In the genomic region with DNA sequence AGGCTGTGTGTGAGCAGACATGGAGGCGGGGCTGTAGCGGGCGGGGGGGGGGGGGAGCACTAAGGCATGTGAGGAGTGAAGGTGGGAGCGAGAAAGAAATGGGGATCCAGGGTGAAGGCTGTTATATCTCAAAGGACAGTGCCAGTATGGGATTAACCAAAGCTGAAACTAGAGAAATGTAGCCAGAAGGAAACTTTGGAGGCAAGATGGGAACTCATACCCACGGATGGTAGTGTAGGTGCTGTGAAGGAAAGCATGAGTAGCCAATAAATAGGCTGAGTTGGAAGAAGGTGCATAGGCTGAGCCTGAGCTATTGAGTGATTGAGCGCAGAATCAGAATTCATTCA, we compare ENCODE assay signal across 8 mouse cellular contexts. TPM values are rescaled to one million over a fixed set of nuclear protein-coding genes. Genes with fewer than 3 reads are reported as not detected.
A peak's percentile ranks its signal among the peaks of the same experiment; 100 is the strongest.
DNase-seq lines count a peak whose midpoint lies in the region; ATAC-seq lines count a peak whose summit lies in the region.

No protein-coding gene starts in this region.

- no peaks in the 10 kb centered on the region for H3K36me3 ChIP-seq in embryonic facial prominence, embryonic 15.5 days
- H3K36me3 ChIP-seq in intestine, embryonic 16.5 days (ENCODE audit: control insufficient read depth, insufficient read depth, low read length): no peaks in the 10 kb centered on the region
- H3K36me3 ChIP-seq in neural tube, embryonic 12.5 days: no peaks in the 10 kb centered on the region

- intact Hi-C loops in left cerebral cortex, postnatal 25 days (cut with DNase I): loop anchor here (2.0 to 5.0 kb wide), 3 partner anchors 64 to 153 kb away; a partner anchor contains a TSS
- intact Hi-C loops in left cerebral cortex, postnatal 14 days (cut with DNase I): loop anchor here (5.0 to 10.0 kb wide), 2 partner anchors 67 to 100 kb away; no protein-coding TSS in a partner anchor

- H3K9me3 ChIP-seq in embryonic facial prominence, embryonic 15.5 days (replicated peaks): no peaks in the 10 kb centered on the region
- H3K9me3 ChIP-seq in intestine, embryonic 16.5 days (ENCODE audit: control insufficient read depth, low read length): no peaks in the 10 kb centered on the region
- H3K9me3 ChIP-seq in neural tube, embryonic 12.5 days: no peaks in the 10 kb centered on the region

- peak overlapping the region; percentile 61 for H3K4me3 ChIP-seq in embryonic facial prominence, embryonic 15.5 days (replicated peaks)
- peak overlapping the region; percentile 46 for H3K4me3 ChIP-seq in intestine, embryonic 16.5 days (ENCODE audit: low read length)
- peak overlapping the region; percentile 57 for H3K4me3 ChIP-seq in neural tube, embryonic 12.5 days

- peak; percentile 9 to 22 for DNase-seq in left cerebral cortex, postnatal 25 days (ENCODE audit: low spot score in 2 of 2)
- no peak for DNase-seq in left cerebral cortex, adult 8-10 months (ENCODE audit: low spot score in 2 of 2)
- no peak for DNase-seq in left cerebral cortex, postnatal 14 days (ENCODE audit: low spot score in 2 of 2)
- DNase-seq in adrenal gland, postnatal 4 days (ENCODE audit: low spot score in 2 of 2): no peak
- no peak for DNase-seq in adrenal gland, adult 2 months

- H3K27me3 ChIP-seq in embryonic facial prominence, embryonic 15.5 days: no peaks in the 10 kb centered on the region
- H3K27me3 ChIP-seq in intestine, embryonic 16.5 days (replicated peaks; ENCODE audit: control insufficient read depth, insufficient read depth, low read length): no peaks in the 10 kb centered on the region
- no peaks in the 10 kb centered on the region for H3K27me3 ChIP-seq in neural tube, embryonic 12.5 days (replicated peaks)

- peak overlapping the region; percentile 63 for H3K4me2 ChIP-seq in embryonic facial prominence, embryonic 15.5 days (replicated peaks)
- peak overlapping the region; percentile 60 for H3K4me2 ChIP-seq in intestine, embryonic 16.5 days (ENCODE audit: low read depth, low read length)
- peak overlapping the region; percentile 53 for H3K4me2 ChIP-seq in neural tube, embryonic 12.5 days (replicated peaks)

- ATAC-seq in embryonic facial prominence, embryonic 15.5 days (ENCODE audit: insufficient number of reproducible peaks, low FRiP score, low TSS enrichment, low read depth): no peak
- no peak for ATAC-seq in intestine, embryonic 16.5 days
- peak; percentile 3; the same call in 1 of the 2 replicates for ATAC-seq in neural tube, embryonic 12.5 days (ENCODE audit: low FRiP score, low read depth)

- WGBS in embryonic facial prominence, embryonic 15.5 days: 29% methylated on average over 5 of the region's 6 CpGs
- 10% methylated on average over 5 of the region's 6 CpGs for WGBS in intestine, embryonic 16.5 days
- 21% methylated on average over 6 of the region's 6 CpGs for WGBS in neural tube, embryonic 12.5 days

- no peak overlapping the region for H3K27ac ChIP-seq in embryonic facial prominence, embryonic 15.5 days (replicated peaks)
- H3K27ac ChIP-seq in intestine, embryonic 16.5 days (ENCODE audit: low read length): no peak overlapping the region
- H3K27ac ChIP-seq in neural tube, embryonic 12.5 days: no peak overlapping the region

- H3K4me1 ChIP-seq in embryonic facial prominence, embryonic 15.5 days: peaks cover 8% of the 10 kb centered on the region
- H3K4me1 ChIP-seq in intestine, embryonic 16.5 days (ENCODE audit: control insufficient read depth, insufficient read depth, low read length): peaks cover 8% of the 10 kb centered on the region
- peaks cover 12% of the 10 kb centered on the region; the same call in 1 of the 2 replicates for H3K4me1 ChIP-seq in neural tube, embryonic 12.5 days

- no peak overlapping the region for H3K9ac ChIP-seq in embryonic facial prominence, embryonic 15.5 days
- 0 out of 2 replicates have a peak overlapping the region, but pooled peaks have one; percentile 29 for H3K9ac ChIP-seq in intestine, embryonic 16.5 days (ENCODE audit: low read depth, low read length)
- no peak overlapping the region for H3K9ac ChIP-seq in neural tube, embryonic 12.5 days

RNA-seq across cellular contexts. Expression of a gene that starts 0.8 kb away (rescaled TPM):
- 10 to 100 TPM; 21.1 to 25.0 TPM for total RNA-seq in left cerebral cortex, postnatal 25 days (2021)
- total RNA-seq in left cerebral cortex, adult 8-10 months (2022): 10 to 100 TPM; 21.4 to 30.0 (median 22.8) TPM
- polyA plus RNA-seq in embryonic facial prominence, embryonic 15.5 days (2015; fragmentation: Nextera tagmentation; extraction: Ambion mirVana): 2.3 and 2.6 TPM in 2 replicates
- polyA plus RNA-seq in intestine, embryonic 16.5 days (2015; fragmentation: Nextera tagmentation; extraction: Ambion mirVana): 0.76 and 1.3 TPM in 2 replicates
- 4.6 and 5.3 TPM in 2 replicates for polyA plus RNA-seq in neural tube, embryonic 12.5 days (2016; fragmentation: Nextera tagmentation; extraction: Ambion mirVana)
- 10 to 100 TPM; 16.4 to 16.7 TPM for total RNA-seq in left cerebral cortex, postnatal 14 days (2021)
- 1 to 10 TPM; 6.0 to 6.7 TPM for total RNA-seq in adrenal gland, postnatal 4 days (2021)
- 1 to 10 TPM; 2.6 to 4.5 TPM for total RNA-seq in adrenal gland, adult 2 months (2021)
- polyA plus RNA-seq in adrenal gland, adult 2 months (2012; rRNA removed): 5.0 and 6.2 TPM in 2 replicates

RNA-seq across cellular contexts. Expression of a gene that starts 1.4 kb away (rescaled TPM):
- total RNA-seq in left cerebral cortex, postnatal 25 days (2021): not detected
- under 1 TPM in 1 of 4 experiments, not detected in 3; 0.18 TPM for total RNA-seq in left cerebral cortex, adult 8-10 months (2022)
- polyA plus RNA-seq in embryonic facial prominence, embryonic 15.5 days (2015; fragmentation: Nextera tagmentation; extraction: Ambion mirVana): 0.11 TPM in 2 replicates
- polyA plus RNA-seq in intestine, embryonic 16.5 days (2015; fragmentation: Nextera tagmentation; extraction: Ambion mirVana): 0.23 TPM in 1 of 2 replicates, not detected in the other
- 0.06 and 0.09 TPM in 2 replicates for polyA plus RNA-seq in neural tube, embryonic 12.5 days (2016; fragmentation: Nextera tagmentation; extraction: Ambion mirVana)
- total RNA-seq in left cerebral cortex, postnatal 14 days (2021): not detected
- total RNA-seq in adrenal gland, postnatal 4 days (2021): under 1 TPM; 0.20 to 0.40 TPM
- total RNA-seq in adrenal gland, adult 2 months (2021): not detected
- 0.06 and 0.18 TPM in 2 replicates for polyA plus RNA-seq in adrenal gland, adult 2 months (2012; rRNA removed)

RNA-seq across cellular contexts. Expression of a gene that starts 30.5 kb away (rescaled TPM):
- total RNA-seq in left cerebral cortex, postnatal 25 days (2021): 10 to 100 TPM; 30.6 to 31.3 TPM
- 10 to 100 TPM; 25.5 to 31.1 (median 29.7) TPM for total RNA-seq in left cerebral cortex, adult 8-10 months (2022)
- polyA plus RNA-seq in embryonic facial prominence, embryonic 15.5 days (2015; fragmentation: Nextera tagmentation; extraction: Ambion mirVana): 27.4 and 29.9 TPM in 2 replicates
- 36.1 and 38.4 TPM in 2 replicates for polyA plus RNA-seq in intestine, embryonic 16.5 days (2015; fragmentation: Nextera tagmentation; extraction: Ambion mirVana)
- polyA plus RNA-seq in neural tube, embryonic 12.5 days (2016; fragmentation: Nextera tagmentation; extraction: Ambion mirVana): 30.2 and 30.6 TPM in 2 replicates
- 10 to 100 TPM; 26.2 to 26.3 TPM for total RNA-seq in left cerebral cortex, postnatal 14 days (2021)
- total RNA-seq in adrenal gland, postnatal 4 days (2021): 10 to 100 TPM; 18.2 to 27.0 TPM
- total RNA-seq in adrenal gland, adult 2 months (2021): 10 to 100 TPM; 21.3 to 22.4 TPM
- polyA plus RNA-seq in adrenal gland, adult 2 months (2012; rRNA removed): 21.6 and 24.0 TPM in 2 replicates

RNA-seq across cellular contexts. Expression of a gene that starts 32.0 kb away (rescaled TPM):
- not detected for total RNA-seq in left cerebral cortex, postnatal 25 days (2021)
- total RNA-seq in left cerebral cortex, adult 8-10 months (2022): under 1 TPM in 3 of 4 experiments, not detected in 1; 0.07 to 0.14 (median 0.11) TPM
- 0.03 and 0.11 TPM in 2 replicates for polyA plus RNA-seq in embryonic facial prominence, embryonic 15.5 days (2015; fragmentation: Nextera tagmentation; extraction: Ambion mirVana)
- polyA plus RNA-seq in intestine, embryonic 16.5 days (2015; fragmentation: Nextera tagmentation; extraction: Ambion mirVana): 0.02 TPM in 1 of 2 replicates, not detected in the other
- 0.47 TPM in 1 of 2 replicates, not detected in the other for polyA plus RNA-seq in neural tube, embryonic 12.5 days (2016; fragmentation: Nextera tagmentation; extraction: Ambion mirVana)
- under 1 TPM in 1 of 2 experiments, not detected in 1; 0.19 TPM for total RNA-seq in left cerebral cortex, postnatal 14 days (2021)
- total RNA-seq in adrenal gland, postnatal 4 days (2021): under 1 TPM in 1 of 2 experiments, not detected in 1; 0.06 TPM
- total RNA-seq in adrenal gland, adult 2 months (2021): under 1 TPM in 1 of 2 experiments, not detected in 1; 0.07 TPM
- polyA plus RNA-seq in adrenal gland, adult 2 months (2012; rRNA removed): 0.06 TPM in 1 of 2 replicates, not detected in the other

Comparison
In these comparisons a context has a peak if more than half of its experiments do, and no peak if none do; other contexts are left out.
1. DNase-seq: peak in left cerebral cortex, postnatal 25 days (2 of 2); none in left cerebral cortex, adult 8-10 months (0 of 2), left cerebral cortex, postnatal 14 days (0 of 2), adrenal gland, postnatal 4 days (0 of 2) and adrenal gland, adult 2 months (single experiment).
2. Peak in every context shown above with its lines, with median percentiles within 50 percentile points of each other: H3K4me2 ChIP-seq and H3K4me3 ChIP-seq.